Mouse (Mus musculus) gonadal fat pad, adult 2 months (tissue): ENCODE measurements around the gene Emsy. TPM values are rescaled to one million over a fixed set of nuclear protein-coding genes. Genes with fewer than 3 reads are reported as not detected.

Experiments
- DNase-seq: peaks from one replicate; pipeline ENCODE4 v3.0.0-alpha.2; 2012; ENCODE audit warnings: low read depth
- polyA plus RNA-seq: library from polyadenylated mRNA; depleted of rRNA; stranded (reverse); fragments of >200 nt; gene quantifications from 2 replicates; pipeline ENCODE4 v1.2.3, GENCODE M21; 2012; rRNA removed

Gene Emsy
- polyA plus RNA-seq, 1 experiment = 13.2 TPM

GRCm38 (mm10) chr7:98542731-98543142 is 113.8 kb downstream of the Emsy start:
- DNase-seq = no peak

- no peak for DNase-seq
Measured at GRCm38 (mm10) chr7:98542267-98542666, 114.3 kb downstream of the Emsy start.

- DNase-seq = no peak
Measured at GRCm38 (mm10) chr7:98541564-98541963, 115.0 kb downstream of the Emsy start.

- no peak for DNase-seq
Measured at GRCm38 (mm10) chr7:98540879-98541278, 115.7 kb downstream of the Emsy start.

- no peak for DNase-seq
Measured at GRCm38 (mm10) chr7:98537967-98538573, 118.5 kb downstream of the Emsy start.

GRCm38 (mm10) chr7:98537210-98537966 is 119.2 kb downstream of the Emsy start:
- DNase-seq = no peak

Other genes with a start within 250 kb of the Emsy start
- gene Gucy2d, start 216.4 kb downstream of the Emsy start, polyA plus RNA-seq = not detected in 2 replicates
- 15.4 and 18.2 TPM in 2 replicates for gene Lrrc32, start 167.5 kb downstream of the Emsy start, polyA plus RNA-seq
- gene Thap12, start 46.3 kb upstream of the Emsy start, polyA plus RNA-seq = 16.2 and 17.7 TPM in 2 replicates
- gene Wnt11, start 178.3 kb upstream of the Emsy start, polyA plus RNA-seq = 6.5 and 6.7 TPM in 2 replicates